10 mouse cellular contexts compared by ENCODE assay signal in the genomic region with DNA sequence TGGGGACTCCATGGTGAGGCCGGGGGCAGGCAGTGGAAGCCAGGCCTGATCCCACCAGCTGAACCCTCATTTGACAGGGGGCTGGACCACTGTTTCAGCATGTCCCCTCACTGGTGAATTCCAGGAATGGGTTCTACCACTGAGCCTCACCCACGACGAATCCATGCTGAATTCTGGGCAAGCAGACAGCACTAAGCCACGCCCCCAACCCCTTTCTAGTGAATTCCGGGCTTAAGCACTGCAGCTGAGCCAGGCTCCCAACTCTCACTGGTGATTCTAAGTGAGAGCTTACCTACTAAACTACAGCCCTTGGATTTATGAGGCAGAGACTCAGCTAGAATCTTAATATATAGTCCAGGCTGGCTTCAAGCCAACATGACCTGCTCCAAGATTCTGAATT. TPM values are rescaled to one million over a fixed set of nuclear protein-coding genes. Genes with fewer than 3 reads are reported as not detected.
DNase-seq lines count a peak whose midpoint lies in the region; ATAC-seq and TF ChIP-seq lines count a peak whose summit lies in the region.
"Had no signal": no experiment of that assay in that cellular context is flagged by ENCODE, and none has a peak within 500 bp of the region (broad histone marks: within the 10 kb centered on the region; RNA-seq: fewer than 3 reads in every experiment).

No protein-coding gene starts in this region.

- no peak overlapping the region for H3K27ac ChIP-seq in lung, embryonic 14.5 days (ENCODE audit: low read depth)
- H3K27ac ChIP-seq: liver, embryonic 12.5 days had no signal

- no peaks in the 10 kb centered on the region for H3K36me3 ChIP-seq in lung, embryonic 14.5 days (ENCODE audit: insufficient read depth)
- H3K36me3 ChIP-seq: liver, embryonic 12.5 days had no signal

- TF ChIP-seq POLR2A in lung, adult 2 months (IDR thresholded peaks at IDR 0.05; ENCODE audit: borderline replicate concordance, extremely low read depth, low read depth, low read length): no peak

- no peak for TF ChIP-seq CTCF in lung, embryonic 14.5 days (IDR thresholded peaks at IDR 0.05; ENCODE audit: low read depth)
- TF ChIP-seq CTCF in lung, adult 2 months (IDR thresholded peaks at IDR 0.05; ENCODE audit: insufficient read depth, low read length): no peak

- 28% methylated on average over 5 of the region's 5 CpGs for WGBS in lung, embryonic 14.5 days
- WGBS in lung, adult 2 months: 34% methylated on average over 5 of the region's 5 CpGs

- peaks cover 3% of the 10 kb centered on the region; the same call in 1 of the 2 replicates for H3K4me1 ChIP-seq in lung, embryonic 14.5 days (ENCODE audit: insufficient read depth)
- no peaks in the 10 kb centered on the region for H3K4me1 ChIP-seq in lung, adult 2 months (ENCODE audit: control insufficient read depth, insufficient read depth, low read length)
- H3K4me1 ChIP-seq: liver, embryonic 12.5 days had no signal

- H3K4me3 ChIP-seq in lung, embryonic 14.5 days (ENCODE audit: low read depth, low read length): no peak overlapping the region
- no peak overlapping the region for H3K4me3 ChIP-seq in lung, adult 2 months (replicated peaks; ENCODE audit: extremely low read depth, low read depth, low read length)
- H3K4me3 ChIP-seq: liver, embryonic 12.5 days had no signal

- DNase-seq in gastrocnemius, adult 18-20 months (ENCODE audit: low spot score): peak; percentile 43
- DNase-seq in gastrocnemius, adult 8-10 months (ENCODE audit: low spot score in 2 of 2): no peak
- peak; percentile 74 for DNase-seq in lung, embryonic 14.5 days
- no peak for DNase-seq in lung, adult 2 months
- DNase-seq in ES-CJ7 (ENCODE audit: low read depth, low spot score): peak; percentile 31
- DNase-seq in kidney, postnatal 14 days: peak; percentile 51
- DNase-seq in thymus, postnatal 14 days: no peak
- no peak for DNase-seq in urinary bladder, postnatal 36 days (ENCODE audit: low spot score in 2 of 2)

- H3K27me3 ChIP-seq in lung, embryonic 14.5 days (ENCODE audit: insufficient read depth, low read length): no peaks in the 10 kb centered on the region

- no peaks in the 10 kb centered on the region for H3K9me3 ChIP-seq in lung, embryonic 14.5 days (ENCODE audit: low read depth, low read length)
- H3K9me3 ChIP-seq: liver, embryonic 12.5 days had no signal

- peak; percentile 61 for ATAC-seq in lung, embryonic 14.5 days (ENCODE audit: insufficient read depth)
- ATAC-seq: liver, embryonic 12.5 days had no signal

- no peak overlapping the region for H3K9ac ChIP-seq in lung, embryonic 14.5 days
- H3K9ac ChIP-seq: liver, embryonic 12.5 days had no signal

- H3K4me2 ChIP-seq in lung, embryonic 14.5 days: no peak overlapping the region
- H3K4me2 ChIP-seq: liver, embryonic 12.5 days had no signal

RNA-seq across cellular contexts. Expression of a gene that starts 8.7 kb away (rescaled TPM):
- 1 to 10 TPM in 1 of 2 experiments, under 1 TPM in 1; 1.00 to 1.6 TPM for total RNA-seq in gastrocnemius, adult 18-20 months (2021)
- total RNA-seq in gastrocnemius, adult 8-10 months (2022): 1 to 10 TPM in 2 of 4 experiments, under 1 TPM in 2; 0.77 to 1.3 (median 0.92) TPM
- 30.7 and 34.0 TPM in 2 replicates for polyA plus RNA-seq in lung, embryonic 14.5 days (2014; fragmentation: Nextera tagmentation; extraction: Ambion mirVana)
- 16.4 and 43.2 TPM in 2 replicates for polyA plus RNA-seq in lung, adult 2 months (2012; rRNA removed)
- total RNA-seq: CH12.LX had no signal

RNA-seq across cellular contexts. Expression of a gene that starts 8.7 kb away (rescaled TPM):
- 1 to 10 TPM; 1.7 to 3.5 TPM for total RNA-seq in gastrocnemius, adult 18-20 months (2021)
- 1 to 10 TPM; 1.4 to 3.5 (median 2.3) TPM for total RNA-seq in gastrocnemius, adult 8-10 months (2022)
- polyA plus RNA-seq in lung, embryonic 14.5 days (2014; fragmentation: Nextera tagmentation; extraction: Ambion mirVana): 0.13 and 0.38 TPM in 2 replicates
- polyA plus RNA-seq in lung, adult 2 months (2012; rRNA removed): 6.8 TPM in 2 replicates
- total RNA-seq: CH12.LX had no signal

RNA-seq across cellular contexts. Expression of a gene that starts 10.8 kb away (rescaled TPM):
- 1,000 to 10,000 TPM in 1 of 2 experiments, 100 to 1,000 TPM in 1; 983 to 1,012 TPM for total RNA-seq in gastrocnemius, adult 18-20 months (2021)
- total RNA-seq in gastrocnemius, adult 8-10 months (2022): 100 to 1,000 TPM; 556 to 826 (median 679) TPM
- 51.4 and 56.6 TPM in 2 replicates for polyA plus RNA-seq in lung, embryonic 14.5 days (2014; fragmentation: Nextera tagmentation; extraction: Ambion mirVana)
- polyA plus RNA-seq in lung, adult 2 months (2012; rRNA removed): 330 and 336 TPM in 2 replicates
- total RNA-seq: CH12.LX had no signal

RNA-seq across cellular contexts. Expression of a gene that starts 16.6 kb away (rescaled TPM):
- total RNA-seq in gastrocnemius, adult 18-20 months (2021): 1 to 10 TPM in 1 of 2 experiments, under 1 TPM in 1; 0.94 to 1.2 TPM
- total RNA-seq in gastrocnemius, adult 8-10 months (2022): 1 to 10 TPM in 2 of 4 experiments, under 1 TPM in 1, not detected in 1; 0.99 to 1.3 (median 1.3) TPM
- 9.1 and 9.8 TPM in 2 replicates for polyA plus RNA-seq in lung, embryonic 14.5 days (2014; fragmentation: Nextera tagmentation; extraction: Ambion mirVana)
- 7.5 and 10.6 TPM in 2 replicates for polyA plus RNA-seq in lung, adult 2 months (2012; rRNA removed)
- total RNA-seq: CH12.LX had no signal

RNA-seq across cellular contexts. Expression of a gene that starts 25.6 kb away (rescaled TPM):
- 10 to 100 TPM in 1 of 2 experiments, 1 to 10 TPM in 1; 7.6 to 13.4 TPM for total RNA-seq in gastrocnemius, adult 18-20 months (2021)
- total RNA-seq in gastrocnemius, adult 8-10 months (2022): 1 to 10 TPM; 4.7 to 8.7 (median 6.1) TPM
- 40.4 and 43.9 TPM in 2 replicates for polyA plus RNA-seq in lung, embryonic 14.5 days (2014; fragmentation: Nextera tagmentation; extraction: Ambion mirVana)
- polyA plus RNA-seq in lung, adult 2 months (2012; rRNA removed): 156 and 178 TPM in 2 replicates

Comparison
In these comparisons a context has a peak if more than half of its experiments do, and no peak if none do; other contexts are left out.
1. DNase-seq: peak in gastrocnemius, adult 18-20 months (single experiment), lung, embryonic 14.5 days (single experiment), ES-CJ7 (single experiment) and kidney, postnatal 14 days (single experiment); none in gastrocnemius, adult 8-10 months (0 of 2), lung, adult 2 months (single experiment), thymus, postnatal 14 days (single experiment) and urinary bladder, postnatal 36 days (0 of 2).